Mouse (Mus musculus) layer of hippocampus, adult 2 months (tissue): Measurements from ENCODE around the gene Cst3. TPM values are rescaled to one million over a fixed set of nuclear protein-coding genes. Genes with fewer than 3 reads are reported as not detected.

Experiments used
- DNase-seq, 2 experiments: peaks; one replicate each; pipeline ENCODE4 v3.0.0; 2022; ENCODE audit warnings: low spot score in 2 of 2
- H3K27ac ChIP-seq: fragments of 200-600 bp; 2 replicates; pipeline ENCODE4 v1.8.1; 2022
- H3K4me3 ChIP-seq: fragments of 200-600 bp; 2 replicates; pipeline ENCODE4 v1.8.1; 2022; ENCODE audit warnings: mild to moderate bottlenecking
- CTCF ChIP-seq: fragments of 200-600 bp; conservative IDR thresholded peaks from 2 replicates; pipeline ENCODE4 v1.8.1; 2022; ENCODE audit warnings: antibody characterized with exemption, mild to moderate bottlenecking, moderate library complexity
- total RNA-seq, 2 experiments: library from RNA; stranded (reverse); gene quantifications; 2 replicates each; pipeline ENCODE4 v1.2.3; 2021

The Cst3 gene
- total RNA-seq, 2 experiments from 2014 or later = 2,176 to 2,304 TPM

DNA sequence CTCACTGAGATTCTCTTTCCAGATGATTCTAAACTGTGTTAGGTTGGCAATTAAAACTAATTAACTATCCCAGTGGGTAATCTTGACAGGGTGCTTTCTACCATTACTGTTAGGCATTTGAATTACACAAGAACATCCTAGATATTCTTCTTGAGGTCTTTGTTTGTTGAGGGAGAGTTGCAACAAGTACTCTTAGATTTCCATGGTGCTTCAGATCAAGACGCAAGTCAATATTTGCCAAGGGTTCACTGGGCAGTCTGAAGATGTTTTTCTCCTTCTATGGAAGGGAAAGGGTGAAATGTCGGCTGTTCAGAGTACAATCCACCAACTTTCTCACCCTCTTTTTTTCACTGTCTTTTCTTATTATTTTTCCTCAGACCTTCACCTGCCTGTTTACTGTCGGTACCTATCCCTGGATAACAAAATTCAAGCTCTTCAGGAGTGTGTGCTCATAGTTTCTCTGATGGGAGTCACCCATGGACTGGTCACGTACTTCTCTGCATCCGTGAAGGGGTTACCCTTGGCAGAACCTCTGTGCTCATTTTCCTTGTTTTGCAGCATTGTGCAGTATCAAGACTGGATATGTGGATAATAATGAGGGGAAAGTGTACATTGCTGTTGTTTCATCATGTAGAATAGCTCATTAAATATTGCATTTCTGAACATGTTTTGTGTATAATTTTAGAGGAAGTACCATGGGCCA, 37.3 kb downstream of the Cst3 start:
- H3K27ac ChIP-seq = no peak overlapping the region
- H3K4me3 ChIP-seq = no peak overlapping the region
- no peak for DNase-seq
- TF ChIP-seq CTCF = no peak

DNA sequence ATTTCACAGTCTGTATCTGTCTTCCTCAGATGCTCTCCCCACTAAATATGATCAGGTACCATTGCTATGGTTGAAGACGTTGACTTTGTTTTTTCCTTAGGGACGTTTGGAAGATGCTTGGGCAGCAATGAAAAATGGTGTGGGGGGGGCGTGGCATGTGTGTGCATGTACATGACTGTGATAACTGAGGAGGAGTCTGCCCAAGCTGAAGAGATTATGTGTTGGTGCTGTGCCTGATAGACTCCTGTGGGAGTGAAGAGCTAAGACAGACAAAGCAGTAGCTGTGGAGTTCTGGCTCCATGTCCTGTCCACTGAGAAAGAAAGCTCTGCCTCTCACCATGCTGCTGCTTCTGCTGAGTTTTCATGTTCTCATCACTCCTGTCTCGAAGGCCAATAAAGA, 40.6 kb downstream of the Cst3 start, which contains the start of gene Cst9:
Gene Cst9 (plus strand): TSS at position 236 of the 400 bp plus-strand sequence.
- TF ChIP-seq CTCF = no peak
- no peak for DNase-seq
- Histone ChIP-seq H3K4me3 (no peak within 1 kb of the TSS), H3K27ac (no peak within 1 kb of the TSS)

DNA sequence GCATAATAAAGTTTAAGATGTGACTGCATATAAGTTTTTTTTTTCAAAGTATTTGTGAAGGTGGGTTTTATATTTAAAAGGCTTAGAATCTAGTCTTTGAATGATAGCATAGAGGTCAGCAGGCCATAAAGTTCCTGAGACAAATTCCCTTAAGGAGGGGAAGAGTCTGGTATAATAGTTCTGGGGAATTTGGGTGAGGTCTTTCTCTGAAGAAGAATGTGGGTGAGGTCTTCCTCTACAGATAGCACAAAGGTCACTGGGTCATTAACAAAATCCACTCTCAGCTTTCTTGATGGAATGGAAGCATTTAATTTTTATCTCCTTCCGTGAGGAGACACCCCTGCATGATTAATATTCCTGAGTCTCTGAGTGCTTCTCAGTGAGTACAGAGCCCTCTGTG, 49.5 kb downstream of the Cst3 start:
- Histone ChIP-seq H3K4me3 (no peak overlapping the region), H3K27ac (no peak overlapping the region)
- no peak for DNase-seq
- no peak for TF ChIP-seq CTCF

Other genes with a start within 250 kb of the Cst3 start
- 10 to 100 TPM; 12.0 to 14.3 TPM for gene Nxt1, start 203.1 kb downstream of the Cst3 start, total RNA-seq
- 10 to 100 TPM; 29.1 to 33.3 TPM for gene Gzf1, start 194.7 kb downstream of the Cst3 start, total RNA-seq
- 100 to 1,000 TPM; 294 to 323 TPM for gene Napb, start 143.2 kb downstream of the Cst3 start, total RNA-seq
- gene Cstl1, start 125.3 kb downstream of the Cst3 start, total RNA-seq = under 1 TPM; 0.69 to 0.83 TPM
- not detected for gene Cst11, start 104.2 kb downstream of the Cst3 start, total RNA-seq
- not detected for gene 8030411F24Rik, start 93.7 kb downstream of the Cst3 start, total RNA-seq
- gene Cst12, start 86.3 kb downstream of the Cst3 start, total RNA-seq = 1 to 10 TPM; 3.3 to 4.4 TPM
- gene Cst8, start 76.9 kb downstream of the Cst3 start, total RNA-seq = not detected
- gene Cst13, start 55.6 kb downstream of the Cst3 start, total RNA-seq = not detected
- gene Cst9, start 40.5 kb downstream of the Cst3 start, total RNA-seq = not detected
- not detected for gene 9230104L09Rik, start 10.7 kb downstream of the Cst3 start, total RNA-seq
- not detected for gene Gm1330, start 127.6 kb upstream of the Cst3 start, total RNA-seq
- not detected for gene Gm10750, start 141.5 kb upstream of the Cst3 start, total RNA-seq